Mouse (Mus musculus) embryo, embryonic 11.5 days (tissue): ENCODE measurements around the gene Umodl1.

Experiments used
- DNase-seq: peaks from one replicate; pipeline ENCODE4 v3.0.0-alpha.2; 2012; ENCODE audit warnings: low read depth, low spot score

Gene Umodl1

GRCm38 (mm10) chr17:31038381-31038780 is 83.9 kb downstream of the Umodl1 start:
- no peak for DNase-seq

- DNase-seq: no peak
Observed at GRCm38 (mm10) chr17:31039626-31040025, 85.2 kb downstream of the Umodl1 start.

GRCm38 (mm10) chr17:31040421-31040820 is 86.0 kb downstream of the Umodl1 start:
- DNase-seq: no peak

GRCm38 (mm10) chr17:31042751-31043150 is 88.3 kb downstream of the Umodl1 start:
- no peak for DNase-seq

GRCm38 (mm10) chr17:31057151-31057890 is 102.9 kb downstream of the Umodl1 start, which contains the start of gene Abcg1:
Abcg1 (plus strand) TSS chr17:31057675.
- DNase-seq: no peak

GRCm38 (mm10) chr17:31057891-31058744 is 103.7 kb downstream of the Umodl1 start:
- DNase-seq: no peak

GRCm38 (mm10) chr17:31058745-31059085 is 104.3 kb downstream of the Umodl1 start:
- no peak for DNase-seq

- no peak for DNase-seq
Observed at GRCm38 (mm10) chr17:31060196-31060587, 105.8 kb downstream of the Umodl1 start.
